Mouse (Mus musculus) hematopoietic stem cell, adult 5-6 weeks (primary cell): Measurements from ENCODE around the gene Zfp101. TPM values are rescaled to one million over a fixed set of nuclear protein-coding genes. Genes with fewer than 3 reads are reported as not detected.
A peak's percentile ranks its signal among the peaks of the same experiment; 100 is the strongest.

Source experiments
- ATAC-seq, 2 experiments: fragments of 125-278 bp in 1 of 2; replicated peaks in 1 of 2; 2 replicates each; pipeline ENCODE4 v1.8.0; 2016 to 2017; ENCODE audit warnings: inconsistent platforms in 2 of 2, mild to moderate bottlenecking in 2 of 2, moderate number of reproducible peaks in 2 of 2, low read depth in 1 of 2, moderate TSS enrichment in 1 of 2; ENCODE audit not compliant: low FRiP score in 2 of 2, poor library complexity in 2 of 2, severe bottlenecking in 2 of 2, insufficient read depth in 1 of 2, low TSS enrichment in 1 of 2
- total RNA-seq: library from RNA; stranded (forward); fragments of 172-1452, 232-1000 nt; gene quantifications from 2 replicates; pipeline ENCODE4 v1.2.3, GENCODE M21; 2017

The Zfp101 gene
- total RNA-seq, result 15.0 and 63.8 TPM in 2 replicates

DNA sequence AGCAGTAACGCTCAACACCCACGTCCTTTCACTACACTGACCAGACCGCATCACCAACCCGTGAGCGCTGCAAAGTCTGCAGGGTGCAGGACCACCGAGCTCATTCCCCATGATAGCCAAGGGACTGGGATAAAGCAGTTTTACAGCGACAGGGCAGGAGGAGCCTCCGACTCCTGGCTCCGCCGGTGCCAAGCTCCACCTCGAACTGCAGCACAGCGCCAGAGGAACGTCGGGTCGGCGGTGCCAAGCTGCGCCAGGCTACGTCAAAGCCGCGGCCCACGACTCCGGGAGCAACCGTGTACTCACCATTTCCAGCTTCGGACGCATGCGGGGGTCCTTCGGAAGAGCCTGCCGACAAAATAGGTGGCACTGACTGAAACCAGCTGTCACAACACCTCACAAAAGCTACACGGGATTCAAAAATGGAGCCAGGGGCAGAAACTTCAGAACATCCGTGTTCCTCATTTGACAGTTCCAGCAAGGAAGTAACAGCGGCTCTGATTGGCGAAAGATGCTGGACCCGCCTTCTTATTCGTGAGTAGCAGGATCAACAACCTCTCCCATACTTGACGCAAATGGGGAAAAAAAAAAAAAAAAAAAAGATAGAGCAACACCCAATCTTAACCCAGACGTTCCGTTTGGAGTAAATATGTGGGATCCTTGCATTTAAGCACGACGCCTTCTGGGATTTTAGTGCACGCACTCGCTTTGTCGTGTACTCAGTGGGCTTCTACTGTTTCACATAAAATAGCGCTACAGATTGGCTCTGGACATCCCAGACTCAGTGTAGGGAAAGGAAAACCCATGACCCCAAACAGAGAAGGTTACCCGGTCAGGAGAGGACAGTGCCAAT is at the start of gene Zfp101:
Gene Zfp101 (minus strand): TSS at position 460 of the 853 bp plus-strand sequence.
- peak; percentile 99 to 100 for ATAC-seq

- ATAC-seq, result no peak
Measured at GRCm38 (mm10) chr17:33441159-33441558, 46.7 kb upstream of the Zfp101 start.

GRCm38 (mm10) chr17:33439922-33440321 is 45.5 kb upstream of the Zfp101 start:
- ATAC-seq, result no peak

DNA sequence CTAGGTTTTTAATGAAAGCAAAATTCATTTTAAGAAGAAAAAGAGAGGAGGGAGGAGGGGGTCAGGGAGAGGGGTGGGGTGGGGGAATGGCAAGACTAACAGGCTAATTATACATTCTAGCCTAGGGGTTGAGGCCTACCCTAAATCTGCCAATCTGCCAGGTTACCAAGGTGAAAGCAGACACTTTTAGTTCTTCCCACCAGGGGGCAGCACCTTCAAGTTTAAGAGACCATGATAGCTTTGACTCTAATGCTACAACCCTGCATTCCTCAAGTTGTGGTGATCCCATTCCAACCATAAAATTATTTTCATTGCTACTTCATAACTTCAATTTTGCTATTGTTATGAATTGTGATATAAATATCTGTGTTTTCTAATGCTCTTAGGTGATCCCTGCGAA is 44.7 kb upstream of the Zfp101 start:
- peak; percentile 72 to 83; a peak in 3 of 4 replicates for ATAC-seq

DNA sequence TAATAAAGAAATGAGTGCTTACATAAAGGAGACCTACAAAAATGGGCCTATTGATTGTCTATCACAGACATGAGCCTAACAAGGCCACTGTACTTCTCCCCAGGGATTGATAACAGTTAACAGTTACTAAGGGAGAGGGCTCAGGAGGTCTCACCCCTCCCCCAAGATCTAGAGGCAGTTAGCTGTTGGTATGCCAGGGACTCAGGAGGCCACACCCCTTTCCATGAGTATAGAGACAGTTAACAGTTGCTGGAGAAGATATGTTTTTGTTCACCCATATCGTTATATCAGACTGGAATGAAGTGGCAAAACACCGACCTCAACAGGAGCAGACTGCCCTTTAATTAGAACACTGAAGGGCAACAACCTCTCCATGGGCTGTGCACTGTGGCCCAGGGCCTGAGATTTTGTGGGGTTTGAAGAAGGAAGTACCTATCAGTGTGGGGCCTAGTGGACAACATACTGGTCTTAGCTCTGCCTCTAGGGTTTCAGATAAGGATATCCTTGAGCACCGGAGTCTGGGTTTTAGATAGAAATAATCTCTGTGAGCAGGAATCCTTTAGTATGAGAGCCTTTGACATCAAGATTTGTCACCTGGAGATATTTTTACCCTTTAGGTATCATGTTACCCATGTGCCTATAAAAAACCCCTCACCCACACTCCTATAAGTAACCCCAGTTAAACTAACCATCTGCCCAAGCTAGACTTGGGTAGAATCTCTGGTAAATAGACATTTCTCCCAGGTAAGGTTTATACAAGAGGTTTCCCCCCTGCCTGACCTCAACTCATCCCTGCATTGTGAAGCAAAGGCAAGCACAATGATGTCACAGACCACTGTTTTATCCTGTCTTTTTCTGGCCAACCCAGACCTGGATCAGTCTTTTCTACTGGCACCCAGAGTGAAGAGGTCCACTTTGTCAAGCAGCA is 37.8 kb upstream of the Zfp101 start, which contains the start of gene Actl9:
Gene Actl9 (plus strand): TSS at position 878 of the 928 bp plus-strand sequence.
- no peak for ATAC-seq

DNA sequence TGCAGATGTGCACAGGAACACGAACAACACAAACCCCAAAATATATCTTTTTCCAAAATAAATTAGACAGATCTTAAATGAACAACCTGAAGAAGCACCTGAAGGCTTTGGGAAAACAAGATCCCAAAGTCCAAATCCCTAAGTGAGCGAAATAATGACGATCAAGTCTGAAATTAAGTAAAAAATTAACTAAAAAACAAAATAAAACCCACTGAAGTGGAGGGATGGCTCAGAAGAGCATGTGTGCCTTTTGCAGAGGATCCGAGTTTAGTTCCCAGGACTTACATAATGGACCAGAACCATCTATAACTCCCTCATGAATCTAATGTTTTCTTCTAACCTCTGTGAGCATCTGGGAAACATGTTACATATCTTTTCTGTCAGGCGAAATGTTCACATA is 2.2 kb downstream of the Zfp101 start:
- no peak for ATAC-seq

- no peak for ATAC-seq
Measured at GRCm38 (mm10) chr17:33385705-33386104, 8.7 kb downstream of the Zfp101 start.

DNA sequence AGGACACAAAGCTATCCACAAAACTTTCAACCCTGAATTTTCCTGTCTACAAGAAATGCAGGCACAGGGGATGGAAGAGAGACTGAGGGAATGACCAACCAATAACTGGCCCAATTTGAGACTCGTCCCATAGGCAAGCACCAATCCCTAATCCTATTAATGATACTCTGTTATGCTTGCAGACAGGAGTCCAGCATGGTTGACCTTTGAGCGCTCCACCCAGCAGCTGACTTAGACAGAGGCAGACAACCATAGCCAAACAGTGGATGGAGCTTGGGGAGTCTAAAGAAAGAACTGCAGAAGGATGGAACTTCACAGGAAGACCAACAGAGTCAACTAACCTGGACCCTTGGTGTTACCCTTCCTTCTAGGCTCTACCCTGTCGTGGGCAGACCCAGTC is 21.6 kb downstream of the Zfp101 start:
- no peak for ATAC-seq

DNA sequence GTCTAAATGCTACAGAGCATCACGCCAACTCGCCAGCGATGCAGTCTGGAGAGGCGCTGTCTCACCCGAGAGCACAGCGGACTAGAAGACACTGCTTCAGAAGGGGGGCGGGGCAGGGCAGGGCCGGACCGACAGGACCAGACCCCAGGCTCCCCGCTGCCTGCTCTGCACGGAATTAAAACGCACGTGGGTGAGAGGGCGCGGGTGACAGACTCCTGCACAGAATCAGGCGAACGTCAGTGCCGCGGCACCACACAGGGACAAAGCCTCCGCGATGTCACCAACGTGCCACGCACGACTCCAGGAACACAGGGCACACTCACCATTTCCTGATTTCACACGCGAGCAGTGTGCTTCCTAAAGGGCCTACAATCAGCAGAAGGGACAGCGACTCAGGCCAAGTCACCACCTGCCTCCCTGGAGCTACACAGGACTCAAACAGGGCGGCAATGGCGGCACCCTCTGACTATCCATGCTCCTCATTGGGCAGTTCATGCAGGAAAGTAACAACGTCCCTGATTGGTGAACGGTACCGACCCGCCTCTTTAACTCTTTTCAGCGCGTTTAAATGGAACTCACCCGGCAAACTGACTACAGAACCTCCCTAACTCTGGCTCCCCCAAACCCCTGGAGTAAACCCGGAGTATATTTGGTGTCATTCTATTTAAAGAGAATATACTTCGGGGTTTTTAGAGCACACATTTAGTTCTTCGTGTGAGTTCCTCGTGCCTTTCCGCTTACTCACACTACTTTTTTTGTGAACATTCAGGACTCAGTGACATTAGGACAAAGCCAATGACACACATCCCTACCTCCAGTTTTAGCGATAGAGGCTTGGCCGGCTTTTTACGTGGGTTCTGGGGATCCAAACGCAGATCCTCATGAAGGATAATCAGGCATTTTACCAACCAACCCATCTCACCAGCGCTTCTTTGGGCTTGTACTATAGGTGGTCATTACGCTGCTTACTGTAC is 35.7 kb downstream of the Zfp101 start, which contains the start of gene Zfp81:
Gene Zfp81 (minus strand): TSS at position 468 of the 974 bp plus-strand sequence.
- ATAC-seq, result peak; percentile 99 to 100

GRCm38 (mm10) chr17:33352981-33353380 is 41.5 kb downstream of the Zfp101 start:
- no peak for ATAC-seq

Other genes with a start within 250 kb of the Zfp101 start
- gene Olfr55, start 226.2 kb downstream of the Zfp101 start, total RNA-seq, result not detected in 2 replicates
- gene Olfr239, start 203.3 kb downstream of the Zfp101 start, total RNA-seq, result not detected in 2 replicates
- gene Olfr1564, start 173.0 kb downstream of the Zfp101 start, total RNA-seq, result not detected in 2 replicates
- 22.8 and 27.3 TPM in 2 replicates for gene Zfp955a, start 139.5 kb downstream of the Zfp101 start, total RNA-seq
- not detected in 2 replicates for gene Olfr63, start 130.0 kb downstream of the Zfp101 start, total RNA-seq
- 10.7 and 38.6 TPM in 2 replicates for gene Zfp955b, start 105.1 kb downstream of the Zfp101 start, total RNA-seq
- 25.0 and 33.6 TPM in 2 replicates for gene Zfp81, start 35.8 kb downstream of the Zfp101 start, total RNA-seq
- gene Actl9, start 38.3 kb upstream of the Zfp101 start, total RNA-seq, result not detected in 2 replicates
- 49.4 and 63.8 TPM in 2 replicates for gene Adamts10, start 129.6 kb upstream of the Zfp101 start, total RNA-seq
- 54.8 and 76.2 TPM in 2 replicates for gene Myo1f, start 161.1 kb upstream of the Zfp101 start, total RNA-seq
- 19.2 and 19.3 TPM in 2 replicates for gene Zfp414, start 234.4 kb upstream of the Zfp101 start, total RNA-seq
- 2.7 and 3.0 TPM in 2 replicates for gene Pram1, start 243.4 kb upstream of the Zfp101 start, total RNA-seq